Mouse (Mus musculus) frontal cortex, postnatal 14 days (tissue): ENCODE data around the gene Trpm3.
A peak's percentile ranks its signal among the peaks of the same experiment; 100 is the strongest.

ENCODE experiments used
- DNase-seq, 2 experiments: peaks; one replicate each; pipeline ENCODE4 v3.0.0; 2022; ENCODE audit warnings: low spot score in 2 of 2

Gene Trpm3

DNA sequence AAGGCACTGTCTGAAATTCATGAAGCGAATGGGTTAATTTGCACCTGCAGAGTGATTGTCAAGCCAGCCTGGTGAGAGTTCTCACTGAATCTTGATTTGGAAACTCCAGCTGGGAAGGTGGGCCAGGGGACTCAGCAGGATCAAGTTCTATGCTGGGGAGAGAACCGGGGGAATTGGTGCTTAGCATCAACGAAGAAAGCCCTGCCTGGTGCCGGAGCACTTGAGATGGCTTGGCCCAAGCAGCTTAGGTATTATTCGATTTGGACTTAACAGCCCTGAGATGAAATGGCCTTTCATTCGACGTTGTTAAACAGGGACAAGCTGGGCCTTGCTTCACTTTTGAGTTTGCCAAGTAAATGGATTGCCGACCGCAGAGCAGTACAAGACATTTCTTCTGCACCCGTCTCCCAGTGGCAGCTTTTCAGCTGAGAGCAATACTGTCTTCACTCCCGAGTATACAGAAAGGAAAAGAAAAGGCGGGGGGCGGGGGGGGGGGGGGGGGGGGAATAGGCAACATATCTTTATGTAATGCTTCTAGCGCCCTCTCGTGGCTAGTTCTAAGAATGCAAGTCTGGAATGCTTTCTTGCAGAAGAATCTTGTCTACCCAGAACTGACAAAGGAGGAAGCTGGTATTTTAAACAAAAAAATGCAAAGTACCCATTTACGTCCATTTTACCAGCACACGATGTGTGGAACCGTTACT lies 165.3 kb downstream of the Trpm3 start:
- peak; percentile 51 to 90 for DNase-seq

DNA sequence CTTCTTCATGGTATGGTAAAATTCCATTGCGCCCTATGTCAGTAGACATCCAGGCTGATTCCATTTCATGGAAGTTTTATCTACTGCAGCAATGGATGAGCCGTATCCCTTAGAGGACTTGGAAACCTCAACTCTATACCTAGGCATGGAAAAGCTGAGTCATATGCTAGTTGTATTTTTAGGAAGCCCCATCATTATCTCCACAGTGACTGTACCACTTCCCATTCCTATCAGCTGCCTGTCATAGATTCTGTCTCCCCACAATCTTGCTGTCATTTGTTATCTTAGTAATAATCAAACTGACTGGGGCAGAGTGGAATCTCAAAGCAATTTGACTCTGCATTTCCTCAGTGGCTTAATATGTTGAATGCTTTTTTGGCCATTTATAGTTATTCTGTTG lies 169.2 kb downstream of the Trpm3 start:
- no peak for DNase-seq

DNA sequence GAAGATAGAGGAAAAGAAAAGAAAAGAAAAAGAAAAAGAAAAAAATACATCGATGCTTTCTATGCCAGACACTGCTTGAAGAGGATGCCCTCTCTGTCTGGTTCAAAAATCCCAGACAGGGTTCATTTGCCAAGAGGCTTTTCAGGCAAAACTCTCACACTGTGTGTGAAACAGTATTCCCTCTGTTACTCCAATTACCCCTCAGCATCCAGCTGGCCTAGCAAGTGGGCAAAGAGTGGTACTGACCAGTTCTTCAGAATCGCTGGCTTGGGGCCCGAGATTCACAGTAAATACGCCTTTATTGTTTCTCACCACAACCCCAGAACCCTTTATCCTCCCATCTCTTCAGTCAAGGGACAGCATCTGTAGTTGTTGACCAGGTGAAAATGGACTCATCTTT lies 178.5 kb downstream of the Trpm3 start:
- DNase-seq, result peak in 1 of 2 experiments; percentile 14

DNA sequence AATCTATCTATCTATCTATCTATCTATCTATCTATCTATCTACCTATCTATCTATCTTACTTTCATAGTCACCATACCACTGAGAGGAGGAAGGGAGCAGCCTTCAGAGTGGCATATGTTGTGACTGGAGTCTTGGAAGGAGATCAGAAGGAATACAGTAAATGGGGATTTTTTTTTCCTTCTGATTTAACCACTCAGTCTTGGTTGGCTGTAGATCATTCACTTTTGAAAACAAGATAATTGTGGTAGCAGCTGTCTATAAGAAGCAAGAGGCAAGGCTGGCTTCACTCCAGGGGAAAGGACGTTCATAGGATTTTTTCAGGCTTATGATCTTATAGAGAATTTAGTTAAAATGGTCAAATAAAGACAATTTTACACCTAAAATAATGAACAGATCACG lies 188.0 kb downstream of the Trpm3 start:
- DNase-seq, result no peak

DNA sequence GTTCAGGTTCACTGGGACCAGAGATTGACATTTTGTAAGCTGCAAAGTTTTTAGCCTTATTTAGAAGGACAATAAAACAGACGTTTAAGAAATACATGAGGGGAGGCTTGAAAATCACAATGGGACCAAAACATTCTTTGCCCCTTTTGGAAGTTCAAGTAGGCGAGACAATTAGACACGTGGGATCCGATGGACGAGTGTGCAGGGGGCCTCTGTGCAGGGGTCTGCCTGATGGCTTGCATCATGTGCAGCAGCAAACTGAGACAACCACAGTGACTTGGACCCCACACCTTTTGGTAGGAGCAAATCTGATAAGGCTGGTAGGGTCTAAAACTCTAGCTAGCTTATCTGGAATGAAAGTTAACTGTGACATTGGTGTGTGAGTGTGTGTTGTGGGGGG lies 188.4 kb downstream of the Trpm3 start:
- DNase-seq, result no peak

DNA sequence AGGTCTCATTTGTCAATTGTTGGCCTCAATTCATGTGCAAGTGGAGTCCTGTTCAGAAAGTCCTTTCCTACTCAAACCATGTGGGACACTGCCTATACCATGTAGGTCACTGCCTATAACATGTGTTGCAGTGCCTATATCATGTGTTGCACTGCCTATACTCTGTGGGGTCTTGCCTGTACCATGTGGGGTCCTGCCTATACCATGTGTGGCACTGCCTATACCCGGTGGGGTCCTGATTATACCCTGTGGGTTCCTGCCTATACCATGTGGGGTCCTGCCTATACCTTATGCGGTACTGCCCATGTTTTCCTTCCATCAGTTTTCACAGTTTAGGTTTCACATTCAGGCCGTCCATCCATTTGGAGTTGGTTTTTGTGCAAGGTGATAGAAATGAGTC lies 197.4 kb downstream of the Trpm3 start:
- no peak for DNase-seq

DNA sequence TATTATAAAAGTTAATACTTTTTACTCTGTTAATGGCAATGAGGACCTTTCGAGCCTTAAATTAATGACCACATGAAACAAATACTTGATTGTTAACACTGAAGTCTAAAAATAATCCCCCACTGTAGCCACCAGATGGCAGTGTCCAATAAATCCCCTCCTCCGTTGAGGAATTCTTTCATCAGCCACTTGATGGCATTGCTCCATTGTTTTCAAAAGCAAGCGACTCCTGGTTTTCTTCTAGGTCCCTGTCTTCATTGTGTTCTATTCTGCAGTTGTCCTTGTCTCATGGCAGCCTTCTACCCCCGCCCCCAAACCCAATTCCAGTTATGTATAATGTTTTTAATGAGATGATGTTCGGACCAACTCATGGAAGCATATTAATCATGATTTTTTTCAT lies 198.6 kb downstream of the Trpm3 start:
- peak in 1 of 2 experiments; percentile 35 for DNase-seq

DNA sequence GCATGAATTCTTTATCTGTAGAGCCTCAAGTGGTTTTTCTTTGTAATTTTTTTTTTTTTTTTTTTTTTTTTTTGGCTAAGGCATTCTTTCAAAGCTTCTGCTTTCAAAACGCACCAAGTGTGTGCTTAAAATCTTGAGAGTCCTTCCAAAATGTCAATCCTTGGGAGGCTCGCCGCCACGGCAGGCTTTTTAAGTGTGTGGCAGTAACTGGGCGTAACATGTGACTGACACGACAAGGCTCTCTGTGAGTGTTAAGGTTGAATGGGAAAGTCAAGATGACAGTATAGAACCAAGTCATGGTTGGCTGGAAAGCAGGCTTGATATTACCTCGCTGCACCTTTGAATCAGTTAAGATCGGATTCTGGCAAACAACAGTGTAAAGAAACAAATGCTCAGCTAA lies 200.1 kb downstream of the Trpm3 start:
- no peak for DNase-seq

DNA sequence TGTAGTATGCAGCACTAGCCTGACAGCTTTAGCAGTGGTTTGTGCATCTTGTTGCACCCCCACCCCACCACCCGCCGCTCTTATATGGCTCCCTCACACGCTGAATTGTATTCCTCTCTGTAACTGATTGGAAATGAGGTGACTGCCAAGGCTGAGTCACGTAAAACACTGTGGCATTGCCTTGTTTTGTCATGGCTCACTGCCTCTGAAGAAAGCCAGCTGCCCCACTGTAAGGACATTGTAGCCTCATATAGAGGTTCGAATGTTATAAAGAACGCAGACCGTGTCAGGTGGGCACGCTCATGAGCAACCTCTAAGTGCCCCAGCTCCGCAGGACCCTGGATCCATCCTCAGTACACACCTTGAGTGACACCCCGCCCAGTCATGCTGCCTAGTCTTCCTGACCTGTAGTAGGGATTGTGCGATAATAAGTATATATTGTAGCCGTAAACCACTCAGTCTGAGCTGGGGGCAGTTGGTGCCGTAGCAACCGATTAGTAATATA lies 215.2 kb downstream of the Trpm3 start:
- no peak for DNase-seq

DNA sequence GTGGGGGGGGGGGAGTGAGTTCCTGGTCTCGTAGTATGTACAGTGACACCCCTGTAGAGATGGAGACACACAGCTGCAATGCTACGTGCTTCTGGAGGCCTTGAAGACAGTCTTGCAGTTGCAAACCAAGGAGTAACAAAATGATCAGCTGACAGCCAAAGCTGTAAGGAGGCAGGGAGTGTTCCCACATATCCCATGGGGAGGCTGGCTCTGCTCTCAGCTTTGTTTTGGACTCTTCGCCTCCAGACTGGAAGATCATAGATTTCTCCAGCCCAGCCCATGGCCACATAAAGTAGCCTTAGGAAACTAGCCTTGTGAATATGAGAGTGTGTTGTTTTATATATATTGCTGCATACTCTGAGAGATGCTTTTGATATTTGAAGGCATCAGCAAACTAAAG lies 248.0 kb downstream of the Trpm3 start:
- no peak for DNase-seq

DNA sequence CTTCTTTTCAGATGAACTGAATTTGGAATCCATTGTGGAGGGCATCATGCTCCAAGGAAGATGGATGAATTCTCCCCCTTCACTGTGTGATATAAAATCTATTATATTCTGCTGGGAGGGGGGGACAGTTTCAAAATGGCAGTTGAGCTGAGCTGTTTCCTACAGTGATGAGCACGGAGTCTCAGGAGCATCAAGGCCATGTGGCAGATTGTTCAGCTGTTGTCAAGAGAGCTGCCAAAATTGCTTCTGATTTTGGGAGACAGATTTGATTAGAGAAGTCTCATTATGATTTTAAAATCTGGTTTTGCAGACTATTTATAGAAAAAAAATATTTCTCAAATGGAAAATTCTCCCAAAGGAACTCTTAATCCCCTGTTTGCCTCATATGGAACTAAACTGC lies 255.9 kb downstream of the Trpm3 start:
- DNase-seq, result no peak

DNA sequence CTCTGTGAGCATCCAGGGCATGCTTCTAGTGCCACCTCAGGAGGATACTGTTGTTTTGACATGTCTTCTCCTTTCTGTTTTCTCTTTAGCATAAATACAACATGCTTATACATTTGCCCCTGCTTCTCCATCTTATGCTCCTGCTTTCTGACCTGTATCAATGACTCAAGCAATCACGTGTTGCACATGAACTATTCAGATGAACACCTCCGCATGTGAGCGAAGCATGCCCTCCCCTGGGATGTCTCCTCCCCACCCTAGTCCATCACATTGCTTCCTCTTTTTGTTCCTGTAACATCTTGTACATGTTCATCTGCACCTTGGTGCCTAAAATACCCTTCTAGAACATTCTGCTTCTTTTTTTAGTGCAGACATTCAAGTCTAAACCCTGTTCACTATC lies 265.2 kb downstream of the Trpm3 start:
- DNase-seq, result no peak

DNA sequence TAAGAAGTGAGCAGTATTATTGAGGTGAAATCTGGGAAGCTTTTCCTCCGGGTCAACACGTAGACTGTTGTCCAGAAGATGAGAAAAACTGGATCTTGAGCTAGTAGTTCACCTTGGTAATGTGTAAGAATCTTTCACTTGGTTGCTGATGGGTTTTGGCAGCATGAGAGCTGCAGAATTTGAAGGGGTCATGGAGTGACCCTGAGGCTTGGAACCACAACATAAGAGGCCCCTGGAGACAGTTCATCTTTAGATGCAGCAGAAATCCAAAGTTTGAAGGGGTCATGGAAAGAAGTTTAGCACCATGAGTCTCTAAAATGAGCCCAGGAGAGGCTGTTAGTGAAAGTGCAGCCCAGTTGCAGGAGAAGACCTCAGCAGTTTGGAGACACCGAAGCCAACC lies 279.4 kb downstream of the Trpm3 start:
- no peak for DNase-seq

DNA sequence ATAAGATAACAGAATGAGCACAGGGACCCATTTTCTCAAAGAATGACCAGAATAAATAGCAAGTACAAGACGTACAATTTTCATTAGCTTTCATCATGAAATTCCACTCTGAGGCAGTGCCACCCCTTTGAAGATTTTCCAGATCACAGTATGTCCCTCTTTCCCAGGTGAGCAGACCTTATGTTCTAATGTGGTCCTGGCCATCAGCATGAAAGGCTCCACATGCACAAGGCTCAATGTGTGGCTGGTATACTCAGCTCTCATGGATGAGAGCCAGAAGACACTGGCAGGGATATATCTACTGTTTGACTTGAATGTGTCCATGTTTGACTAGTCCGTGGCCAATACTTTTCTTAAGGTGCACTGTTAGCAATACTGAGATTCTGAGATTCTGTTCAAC lies 298.4 kb downstream of the Trpm3 start:
- no peak for DNase-seq

DNA sequence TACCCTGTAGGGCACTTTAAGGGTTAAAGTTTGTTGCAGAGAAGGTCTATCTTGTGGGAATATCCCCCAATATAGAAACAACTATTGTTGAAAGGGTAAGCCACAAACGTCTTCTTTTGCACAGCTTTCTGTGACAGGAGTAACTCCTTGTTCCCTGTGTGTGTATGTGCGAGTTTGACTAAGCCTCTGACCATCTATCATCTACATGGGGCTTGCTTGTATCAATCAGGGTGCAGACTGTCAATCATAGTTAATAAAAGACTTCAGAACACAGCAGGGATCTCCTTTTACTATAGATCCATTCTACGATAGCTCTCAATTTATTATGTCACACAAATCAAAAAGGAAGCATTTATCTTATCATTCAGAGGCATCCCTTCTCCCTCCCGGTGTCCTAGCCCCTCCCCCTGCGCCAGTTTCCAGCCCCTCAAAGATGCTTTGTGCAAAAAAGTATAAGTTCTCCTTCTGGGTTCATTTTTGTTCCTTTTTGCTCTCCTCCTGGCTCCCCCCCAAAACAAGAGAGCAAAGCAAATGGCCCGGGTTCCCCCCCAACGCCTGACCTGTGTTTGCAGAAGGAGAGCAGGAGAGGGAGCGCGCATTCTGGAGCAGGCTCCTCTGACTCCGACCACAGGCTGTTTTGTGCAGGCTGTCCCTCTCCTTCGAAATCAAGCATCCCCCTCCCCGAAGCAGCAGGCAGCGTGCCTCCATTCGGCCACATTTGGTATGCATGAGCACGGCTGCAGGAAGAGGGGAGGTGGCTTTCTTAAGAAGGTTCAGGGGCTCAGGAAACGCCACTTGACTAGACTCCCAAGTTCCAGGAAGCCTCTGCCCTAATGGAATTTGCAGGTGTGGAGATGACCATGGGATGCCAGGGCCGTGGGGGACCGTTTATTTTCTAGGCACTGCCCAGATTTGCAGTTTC lies 308.8 kb downstream of the Trpm3 start:
- DNase-seq, result no peak

DNA sequence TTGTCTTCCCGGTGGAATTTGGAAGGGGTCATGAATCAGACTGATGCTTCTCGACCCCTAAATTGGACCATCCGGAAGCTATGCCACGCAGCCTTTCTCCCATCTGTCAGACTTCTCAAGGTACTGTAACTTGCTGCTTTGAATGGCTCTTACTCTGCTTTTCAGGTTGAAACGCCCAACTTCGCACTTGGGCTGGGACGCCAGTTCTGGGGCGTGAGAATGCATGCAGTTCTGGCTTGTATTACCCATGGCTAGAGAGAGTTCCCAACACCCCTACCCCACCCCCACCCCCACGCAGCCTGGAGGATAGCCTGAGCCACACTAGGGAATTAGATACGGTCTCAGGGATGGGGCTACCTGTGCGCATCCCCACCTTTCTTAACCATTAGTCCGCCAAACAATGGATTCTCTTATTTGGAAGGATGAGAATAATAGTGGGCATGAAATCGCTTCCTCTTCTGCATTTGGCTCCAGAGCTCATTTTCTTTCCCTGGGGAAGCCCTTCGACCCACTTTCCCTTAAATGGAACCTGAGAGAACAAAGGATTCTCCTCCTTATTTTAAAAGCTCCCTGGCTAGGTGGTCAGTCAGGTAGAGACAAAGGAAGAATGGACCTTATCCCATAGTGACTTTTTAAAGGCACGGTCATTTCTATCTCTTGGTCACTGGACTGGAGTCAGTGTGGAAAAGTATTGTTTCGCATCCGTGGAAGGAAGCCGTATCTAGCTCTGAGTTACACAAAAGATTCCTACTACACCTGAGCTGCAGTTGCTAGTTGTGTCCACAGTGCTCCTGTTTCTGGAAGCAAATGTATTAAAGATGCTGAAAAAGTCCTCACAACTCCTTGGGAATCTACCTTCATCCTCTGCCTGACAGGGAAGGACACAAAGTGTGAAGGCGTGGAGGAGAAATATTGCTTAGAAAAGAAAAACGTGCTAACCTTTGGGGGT lies 309.8 kb downstream of the Trpm3 start:
- no peak for DNase-seq

DNA sequence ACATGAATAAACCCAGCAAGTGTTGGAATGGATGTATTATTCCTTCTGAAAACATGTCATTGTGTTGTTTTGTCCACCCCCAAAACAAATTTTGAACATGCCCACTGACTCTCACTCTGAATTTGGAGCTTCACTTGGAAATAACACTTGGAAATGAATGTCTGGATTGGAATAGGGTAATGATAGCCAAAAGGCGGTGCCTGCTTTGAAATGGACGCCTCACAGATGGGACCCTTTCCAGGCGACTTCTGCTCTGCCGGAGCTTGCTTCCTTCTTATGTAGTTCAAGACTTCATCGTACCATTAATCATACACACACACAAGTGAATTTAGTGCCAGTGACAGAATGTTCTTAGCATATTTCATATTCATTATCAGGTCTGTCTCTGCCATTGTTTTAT lies 312.4 kb downstream of the Trpm3 start:
- no peak for DNase-seq

DNA sequence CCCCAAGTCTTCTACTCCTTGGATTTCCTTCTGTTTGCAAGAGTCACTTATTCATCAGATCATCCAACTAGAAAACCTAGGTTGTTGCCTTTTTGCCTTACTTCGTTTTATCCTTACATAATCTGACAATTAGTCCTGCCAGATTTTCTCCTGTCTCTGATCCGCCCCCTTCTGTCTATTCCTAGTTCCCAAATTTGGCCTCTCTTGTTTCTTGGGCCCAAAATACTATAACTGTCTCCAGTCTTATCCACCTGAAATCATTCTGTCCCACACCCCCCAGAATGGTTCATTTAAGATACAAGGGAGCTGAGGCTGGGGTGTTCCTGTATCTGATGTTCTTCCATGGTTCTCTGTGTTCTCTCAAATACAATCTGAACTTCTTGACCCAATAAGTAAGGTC lies 318.1 kb downstream of the Trpm3 start:
- DNase-seq, result no peak

DNA sequence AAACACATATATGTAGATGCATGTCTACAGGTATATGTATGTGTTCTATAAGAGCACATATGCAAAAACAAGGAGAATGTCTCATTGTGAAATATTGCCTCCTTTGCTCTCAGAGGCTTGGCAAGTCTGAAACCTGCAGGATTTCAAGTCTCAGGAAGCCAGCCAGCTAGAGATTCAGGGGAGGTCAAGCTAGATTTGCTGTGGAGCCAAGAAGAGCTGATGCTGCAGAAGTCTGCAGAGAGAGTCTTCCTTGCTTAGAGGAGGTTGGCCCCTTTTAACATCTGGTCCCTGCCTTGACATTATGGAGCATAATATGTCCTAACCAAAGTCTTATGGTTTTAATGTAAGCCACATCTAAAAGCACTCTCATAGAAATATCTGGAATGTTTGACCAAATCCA lies 323.2 kb downstream of the Trpm3 start:
- DNase-seq, result no peak

DNA sequence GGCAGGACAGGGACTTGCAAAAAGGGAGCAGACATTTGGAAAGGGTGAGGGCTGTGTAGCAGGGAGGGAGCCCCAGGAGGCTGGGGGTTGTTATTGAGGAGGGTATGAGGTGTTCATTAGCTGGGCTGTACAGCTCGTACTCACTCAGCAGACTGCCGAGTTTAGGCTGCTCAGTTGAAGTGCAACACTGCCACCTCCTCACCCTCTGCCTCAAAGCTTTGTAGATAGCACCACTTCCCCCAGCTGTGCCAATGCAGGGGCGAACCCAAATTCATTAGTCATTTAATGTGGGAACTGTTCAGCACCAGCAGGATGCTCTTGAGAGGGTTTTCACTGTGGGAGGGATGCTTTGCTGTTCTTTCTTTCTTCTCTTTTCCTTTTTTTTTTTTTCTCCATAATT lies 324.7 kb downstream of the Trpm3 start:
- peak; percentile 30 to 41 for DNase-seq

DNA sequence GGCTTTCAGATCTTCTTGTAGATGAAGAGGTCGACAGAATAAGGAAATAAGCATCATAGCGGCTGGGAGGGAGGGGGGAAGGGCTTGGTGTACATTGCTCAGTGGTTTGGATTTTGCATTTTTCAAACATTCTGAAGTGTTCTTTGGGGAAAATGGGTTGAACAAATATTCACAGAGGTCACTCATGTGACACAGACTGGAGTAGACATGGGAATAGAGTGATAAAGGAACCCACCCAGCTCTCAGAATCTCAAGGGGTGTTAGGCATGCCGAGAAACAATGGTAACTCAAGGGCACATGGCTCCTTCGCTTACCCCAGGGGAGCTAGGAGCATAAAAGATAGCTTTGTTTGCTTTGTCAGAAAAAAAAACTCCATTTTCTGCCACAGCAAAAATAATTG lies 330.8 kb downstream of the Trpm3 start:
- DNase-seq, result no peak
